Mouse (Mus musculus): ENCODE measurements around the gene Ltb4r2. TPM values are rescaled to one million over a fixed set of nuclear protein-coding genes. Genes with fewer than 3 reads are reported as not detected.
"Not testable (repeated sequence)": the region's sequence is repeated elsewhere in the genome, so short reads cannot be mapped to it uniquely, and the experiment has no call there.

The Ltb4r2 gene
- total RNA-seq, 2 experiments from 2014 or later = 0.79 to 1.0 TPM

DNA sequence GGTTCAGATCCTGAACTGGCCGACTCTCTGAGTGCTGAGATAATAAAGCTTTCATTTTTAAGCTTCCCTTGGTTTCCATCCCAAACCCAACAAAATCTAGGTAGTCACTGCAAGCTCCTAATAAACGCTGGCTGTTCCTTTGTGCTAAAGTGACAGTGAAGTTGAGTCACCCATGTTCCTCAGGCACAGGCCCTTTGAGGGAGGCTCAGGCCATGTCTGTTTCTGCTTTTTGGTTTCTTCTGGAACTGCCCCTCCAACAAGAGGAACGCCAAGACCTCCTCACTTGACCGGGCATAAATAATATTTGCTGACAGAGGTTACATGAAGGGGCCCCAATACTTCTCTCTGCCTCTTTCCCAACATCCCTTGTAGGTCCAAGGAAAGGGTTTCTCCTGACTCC, 25.5 kb upstream of the Ltb4r2 start:
- no peak for DNase-seq
- intact Hi-C loops (cut with DNase I) = no loop called here

- intact Hi-C loops (cut with DNase I) = no loop called here
Observed at GRCm38 (mm10) chr14:55737086-55737687, 24.0 kb upstream of the Ltb4r2 start.

GRCm38 (mm10) chr14:55743711-55744110, 17.5 kb upstream of the Ltb4r2 start:
- intact Hi-C loops (cut with DNase I) = loop anchor here (2.0 kb wide), 1 partner anchor 59 kb away; no protein-coding TSS in a partner anchor
- DNase-seq = peak; percentile 82

More at GRCm38 (mm10) chr14:55737086-55737687, 24.0 kb upstream of the Ltb4r2 start:
- no peak for DNase-seq

DNA sequence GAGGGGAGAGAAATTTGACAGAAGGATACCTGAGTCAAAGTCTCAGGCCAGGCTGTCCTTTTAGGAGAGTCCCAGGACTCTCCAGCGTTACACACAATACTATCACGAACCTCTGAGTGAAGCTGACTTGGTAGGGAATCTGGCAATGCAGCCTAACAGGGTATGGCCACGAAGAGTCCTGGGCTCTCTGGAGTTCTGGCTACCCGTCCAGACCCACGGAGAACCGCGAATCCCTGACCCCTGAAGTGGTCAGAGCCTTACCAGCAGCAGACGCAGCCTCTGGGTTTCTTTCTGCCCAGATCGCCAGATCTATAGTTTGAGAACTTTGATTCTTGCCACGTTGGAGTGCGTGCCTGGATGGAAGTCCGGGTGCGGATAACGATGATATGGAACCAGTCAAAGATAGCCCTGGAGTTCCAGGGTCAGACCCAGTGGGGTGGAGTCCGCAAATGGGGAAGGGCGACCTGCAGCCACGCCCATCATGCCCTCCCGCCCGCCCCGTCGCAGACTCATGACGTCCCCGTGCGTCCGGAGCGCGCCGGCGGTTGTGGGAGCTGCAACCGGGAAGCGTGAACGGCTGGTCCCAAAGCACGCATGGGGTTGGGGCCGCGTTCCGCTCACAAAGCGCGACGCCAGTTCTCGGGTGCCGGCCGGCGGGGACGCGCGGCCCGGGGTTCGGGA, 15.9 kb upstream of the Ltb4r2 start, which contains the start of the genes Dhrs1 and Nop9:
Dhrs1 (minus strand) TSS at position 511 of the 681 bp plus-strand sequence.
Nop9 (plus strand) TSS at position 514 of the 681 bp plus-strand sequence.
- intact Hi-C loops (cut with DNase I) = loop anchor here (2.0 kb wide), 1 partner anchor 61 kb away; no protein-coding TSS in a partner anchor
- DNase-seq = peak; percentile 90

- intact Hi-C loops (cut with DNase I) = loop anchor here (2.0 kb wide), 1 partner anchor 61 kb away; no protein-coding TSS in a partner anchor
- DNase-seq = no peak
Observed at GRCm38 (mm10) chr14:55745861-55746237, 15.4 kb upstream of the Ltb4r2 start.

DNA sequence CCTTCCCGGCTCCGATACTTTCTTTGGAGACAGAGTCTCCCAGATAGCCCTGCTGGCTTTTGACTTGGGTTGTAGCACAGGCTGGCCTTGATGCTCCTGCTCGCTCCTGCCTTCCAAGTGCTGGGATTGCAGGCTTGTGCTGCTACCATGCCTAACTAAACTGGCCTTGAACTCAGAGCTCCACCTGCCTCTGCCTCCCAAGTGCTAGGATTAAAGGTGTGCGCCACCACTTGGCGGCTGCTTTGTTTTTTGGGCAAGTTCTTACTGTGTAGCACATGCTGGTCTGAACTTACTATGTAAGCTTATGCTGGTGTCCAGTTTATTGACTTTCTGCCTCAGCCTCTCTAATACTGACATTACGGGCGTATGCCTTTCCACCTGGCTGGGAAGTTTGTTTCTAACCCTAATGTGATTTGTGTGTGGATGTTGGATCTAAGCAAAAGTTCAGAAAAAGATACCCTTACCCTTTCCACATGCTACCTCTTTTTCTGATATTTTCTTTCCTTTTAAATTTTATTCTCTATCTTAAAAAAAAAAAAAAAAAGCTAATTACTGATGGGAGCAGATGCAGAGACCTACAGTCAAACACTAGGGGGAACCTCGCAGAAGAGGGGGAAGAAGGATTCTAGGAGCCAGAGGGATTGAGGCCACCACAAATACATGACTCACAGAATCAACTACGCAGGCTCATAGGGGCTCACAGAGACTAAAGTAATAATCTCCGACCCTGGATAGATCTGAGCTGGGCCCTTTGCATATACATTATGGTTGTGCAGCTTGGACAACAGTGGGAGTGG, 14.0 kb upstream of the Ltb4r2 start:
- intact Hi-C loops (cut with DNase I) = no loop called here
- DNase-seq = no peak

- intact Hi-C loops (cut with DNase I) = no loop called here
- no peak for DNase-seq
Observed at GRCm38 (mm10) chr14:55757566-55757965, 3.7 kb upstream of the Ltb4r2 start.

- intact Hi-C loops (cut with DNase I) = no loop called here
- DNase-seq = peak; percentile 38
Observed at GRCm38 (mm10) chr14:55758363-55758784, 2.9 kb upstream of the Ltb4r2 start, which contains the start of gene Cideb. Cideb (minus strand) TSS chr14:55758458.

DNA sequence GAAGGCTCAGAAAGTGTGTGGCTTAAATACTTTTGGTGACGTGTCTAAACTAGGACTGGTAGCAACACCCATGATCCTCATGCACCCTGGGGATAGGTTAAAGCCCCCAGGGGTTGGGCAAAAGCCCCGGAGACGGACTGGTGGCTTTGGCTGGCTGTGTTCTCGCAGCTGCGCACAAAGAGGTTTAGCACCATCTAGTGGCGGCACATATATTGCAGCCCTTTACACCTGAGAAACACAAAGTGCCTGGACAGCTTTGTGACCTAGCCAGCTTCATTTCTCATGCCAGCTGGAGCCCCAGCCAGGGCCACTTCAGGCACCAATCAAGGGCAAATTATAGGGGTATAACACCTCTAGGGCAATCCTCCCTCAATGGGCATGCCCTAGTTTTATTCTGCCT, 1.1 kb upstream of the Ltb4r2 start:
- intact Hi-C loops (cut with DNase I) = not testable (repeated sequence)

DNA sequence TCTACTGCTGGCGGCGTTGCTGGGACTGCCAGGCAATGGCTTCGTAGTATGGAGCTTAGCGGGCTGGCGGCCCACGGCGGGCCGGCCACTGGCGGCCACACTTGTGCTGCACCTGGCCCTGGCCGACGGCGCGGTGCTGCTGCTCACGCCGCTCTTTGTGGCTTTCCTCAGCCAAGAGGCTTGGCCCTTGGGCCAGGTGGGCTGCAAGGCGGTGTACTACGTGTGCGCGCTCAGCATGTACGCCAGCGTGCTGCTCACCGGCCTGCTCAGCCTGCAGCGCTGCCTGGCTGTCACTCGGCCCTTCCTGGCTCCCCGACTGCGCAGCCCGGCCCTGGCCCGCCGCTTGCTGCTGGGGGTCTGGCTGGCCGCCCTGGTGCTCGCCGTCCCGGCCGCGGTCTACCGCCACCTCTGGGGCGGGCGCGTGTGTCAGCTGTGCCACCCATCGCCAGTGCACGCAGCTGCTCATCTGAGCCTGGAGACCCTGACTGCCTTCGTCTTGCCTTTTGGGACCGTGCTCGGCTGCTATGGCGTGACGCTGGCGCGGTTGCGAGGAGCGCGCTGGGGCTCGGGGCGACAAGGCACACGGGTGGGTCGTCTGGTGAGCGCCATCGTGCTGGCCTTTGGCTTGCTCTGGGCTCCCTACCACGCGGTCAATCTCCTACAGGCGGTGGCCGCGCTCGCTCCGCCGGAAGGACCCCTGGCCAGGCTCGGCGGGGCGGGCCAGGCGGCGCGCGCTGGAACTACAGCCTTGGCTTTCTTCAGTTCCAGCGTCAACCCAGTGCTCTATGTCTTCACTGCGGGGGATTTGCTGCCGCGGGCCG, 983 bp downstream of the Ltb4r2 start:
- peak; percentile 56 for DNase-seq
- intact Hi-C loops (cut with DNase I) = no loop called here

More for the DNA sequence above, 1.1 kb upstream of the Ltb4r2 start:
- peak; percentile 86 for DNase-seq

DNA sequence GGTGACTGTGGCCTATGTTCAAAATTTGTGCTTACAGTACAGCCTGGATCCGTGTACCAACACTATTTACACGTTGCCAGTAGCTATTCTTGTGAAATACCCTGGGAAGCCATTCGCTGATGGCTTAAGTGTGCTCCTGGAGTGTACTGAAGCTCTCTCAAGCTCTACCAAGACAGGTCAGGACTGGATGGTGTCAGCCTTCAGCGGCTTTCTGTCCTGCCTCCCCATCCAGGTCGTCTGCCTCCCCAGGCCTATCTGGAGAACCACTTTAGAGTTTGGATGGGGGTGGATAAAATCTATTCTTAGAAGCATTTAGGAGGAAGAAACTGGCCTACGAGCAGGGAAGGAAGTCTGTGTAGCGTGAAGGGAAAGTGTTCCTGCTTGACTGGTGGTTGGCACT, 1.9 kb downstream of the Ltb4r2 start:
- intact Hi-C loops (cut with DNase I) = no loop called here
- no peak for DNase-seq

DNA sequence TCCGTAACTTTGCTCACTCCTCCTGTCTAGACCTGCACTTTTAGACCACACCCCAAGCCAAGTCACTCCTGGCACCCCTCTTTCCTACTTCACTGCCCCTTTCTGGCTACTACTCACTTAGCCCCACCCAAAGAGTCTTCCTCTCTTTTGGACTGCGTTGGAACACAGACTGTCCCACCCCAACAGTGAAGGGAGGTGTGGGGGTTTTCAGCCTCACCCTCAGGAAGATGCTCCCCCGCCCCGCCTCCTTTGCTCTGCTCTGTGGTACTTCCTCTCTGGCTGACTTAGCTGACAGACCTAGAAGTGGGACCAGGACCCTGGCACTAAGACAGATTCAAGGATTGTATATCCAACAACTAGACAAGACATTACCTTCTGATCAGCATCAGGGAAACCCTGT, 4.5 kb downstream of the Ltb4r2 start, which contains the start of gene Ltb4r1:
Ltb4r1 (plus strand) TSS at position 267 of the 400 bp plus-strand sequence.
- intact Hi-C loops (cut with DNase I) = no loop called here
- DNase-seq = no peak

DNA sequence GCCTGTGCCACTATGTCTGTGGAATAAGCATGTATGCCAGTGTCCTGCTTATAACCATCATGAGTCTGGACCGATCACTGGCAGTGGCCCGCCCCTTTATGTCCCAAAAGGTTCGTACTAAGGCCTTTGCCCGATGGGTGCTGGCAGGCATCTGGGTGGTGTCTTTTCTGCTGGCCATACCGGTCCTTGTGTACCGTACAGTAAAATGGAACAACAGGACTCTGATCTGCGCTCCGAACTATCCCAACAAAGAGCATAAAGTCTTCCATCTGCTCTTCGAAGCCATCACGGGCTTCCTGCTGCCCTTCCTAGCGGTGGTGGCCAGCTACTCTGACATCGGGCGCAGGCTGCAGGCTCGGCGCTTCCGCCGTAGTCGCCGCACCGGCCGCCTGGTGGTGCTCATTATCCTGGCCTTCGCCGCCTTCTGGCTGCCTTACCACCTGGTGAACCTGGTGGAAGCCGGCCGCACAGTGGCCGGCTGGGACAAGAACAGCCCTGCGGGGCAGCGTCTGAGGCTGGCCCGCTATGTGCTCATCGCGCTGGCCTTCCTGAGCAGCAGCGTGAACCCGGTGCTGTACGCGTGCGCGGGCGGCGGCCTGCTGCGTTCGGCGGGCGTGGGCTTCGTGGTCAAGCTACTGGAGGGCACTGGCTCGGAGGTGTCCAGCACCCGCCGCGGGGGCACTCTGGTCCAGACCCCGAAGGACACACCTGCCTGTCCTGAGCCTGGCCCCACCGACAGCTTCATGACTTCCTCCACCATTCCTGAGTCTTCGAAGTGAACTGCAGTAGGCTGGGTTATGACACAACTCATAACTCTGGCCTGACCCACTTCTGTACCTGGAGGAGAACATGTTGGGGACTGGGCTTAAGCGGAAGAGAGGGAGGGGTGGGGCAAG, 6.5 kb downstream of the Ltb4r2 start:
- DNase-seq = peak; percentile 59
- intact Hi-C loops (cut with DNase I) = no loop called here

GRCm38 (mm10) chr14:55768555-55768954, 7.3 kb downstream of the Ltb4r2 start:
- DNase-seq = no peak
- intact Hi-C loops (cut with DNase I) = no loop called here

DNA sequence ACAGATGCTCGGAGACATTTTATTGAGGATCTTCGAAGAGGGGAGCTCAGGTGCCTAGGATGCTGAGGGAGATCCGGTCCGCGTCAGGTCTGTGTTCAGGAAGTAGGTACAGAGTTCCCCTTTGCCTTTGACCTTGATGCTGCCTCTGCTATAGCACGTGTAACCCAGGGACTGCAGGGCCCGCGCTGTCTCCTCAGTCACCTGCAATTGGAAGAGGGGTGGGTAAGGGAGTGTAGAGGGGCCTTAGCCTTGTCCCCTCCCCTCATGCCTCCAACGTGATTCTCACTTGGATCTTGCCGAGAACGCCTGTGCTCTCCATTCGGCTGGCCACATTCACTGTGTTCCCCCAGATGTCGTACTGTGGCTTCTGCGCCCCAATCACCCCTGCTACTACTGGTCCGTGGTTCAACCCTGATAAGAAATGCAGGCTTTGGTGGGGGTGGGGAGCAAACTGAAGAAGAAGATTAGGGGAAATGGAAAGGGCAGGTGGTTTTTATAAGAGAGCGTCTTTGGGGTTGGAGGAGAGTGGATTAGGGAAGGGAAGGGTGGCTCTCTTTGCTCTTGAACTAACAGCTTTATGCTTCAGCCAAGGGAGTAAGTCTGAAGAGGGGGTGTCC, 8.0 kb downstream of the Ltb4r2 start:
- DNase-seq = no peak
- intact Hi-C loops (cut with DNase I) = no loop called here

DNA sequence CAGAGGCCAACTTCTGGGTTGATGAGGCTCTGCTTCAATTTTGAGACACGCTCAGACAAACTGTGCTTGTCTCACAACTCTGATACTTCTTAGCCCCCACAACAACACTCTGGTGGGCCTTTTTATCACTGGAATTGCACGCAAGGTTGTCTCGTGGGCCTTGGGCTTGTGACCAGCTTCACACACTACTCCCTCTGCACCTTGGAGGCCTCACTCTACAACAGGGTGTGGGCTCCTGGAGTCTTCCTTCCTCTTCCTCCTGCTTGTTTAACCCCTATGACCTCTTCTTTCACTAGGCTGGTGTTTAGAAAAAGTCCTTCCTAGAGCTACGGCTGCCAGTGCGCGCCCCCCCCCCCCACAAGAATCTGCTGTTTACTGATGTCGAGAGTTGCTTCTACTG, 15.5 kb downstream of the Ltb4r2 start:
- DNase-seq = no peak
- intact Hi-C loops (cut with DNase I) = no loop called here

DNA sequence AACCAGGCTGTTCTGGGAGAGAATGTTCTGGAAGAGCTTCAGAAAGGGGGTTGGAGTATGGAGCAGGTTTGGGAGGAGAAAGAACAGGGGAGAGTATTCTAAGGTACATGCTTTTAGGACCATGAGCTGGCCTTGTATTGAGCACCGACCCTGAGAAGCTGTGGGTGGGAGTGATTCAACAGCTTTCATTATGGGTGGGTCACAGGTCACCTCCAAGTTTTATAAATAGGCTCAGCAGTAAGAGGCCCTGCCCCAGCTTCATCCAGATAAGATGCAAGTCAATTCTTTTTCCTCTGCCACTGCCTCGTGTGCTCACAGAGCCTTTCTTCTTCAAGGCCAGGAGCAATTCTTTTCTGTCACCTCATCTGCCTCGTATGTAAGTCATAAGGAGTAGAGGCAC, 15.9 kb downstream of the Ltb4r2 start:
- intact Hi-C loops (cut with DNase I) = no loop called here
- no peak for DNase-seq

DNA sequence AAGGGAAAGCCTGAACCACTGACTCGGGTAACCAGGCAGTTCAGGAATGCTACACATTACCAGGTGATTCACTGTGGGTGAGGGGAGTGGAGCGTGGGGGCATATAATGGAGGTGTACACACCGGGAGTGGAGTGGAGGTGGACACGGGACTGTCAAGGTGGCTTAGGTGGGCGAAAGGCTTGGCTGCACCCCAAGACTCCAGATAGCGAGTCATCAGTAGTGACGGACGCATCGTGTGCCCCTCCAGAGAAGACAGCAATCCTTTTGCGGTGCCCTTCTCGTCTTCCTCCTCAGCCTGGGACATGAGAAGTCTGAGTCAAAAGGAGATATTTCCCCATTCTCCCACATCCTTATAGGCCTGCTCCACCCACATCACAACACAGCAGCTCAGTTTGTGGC, 16.6 kb downstream of the Ltb4r2 start:
- intact Hi-C loops (cut with DNase I) = no loop called here
- DNase-seq = no peak

DNA sequence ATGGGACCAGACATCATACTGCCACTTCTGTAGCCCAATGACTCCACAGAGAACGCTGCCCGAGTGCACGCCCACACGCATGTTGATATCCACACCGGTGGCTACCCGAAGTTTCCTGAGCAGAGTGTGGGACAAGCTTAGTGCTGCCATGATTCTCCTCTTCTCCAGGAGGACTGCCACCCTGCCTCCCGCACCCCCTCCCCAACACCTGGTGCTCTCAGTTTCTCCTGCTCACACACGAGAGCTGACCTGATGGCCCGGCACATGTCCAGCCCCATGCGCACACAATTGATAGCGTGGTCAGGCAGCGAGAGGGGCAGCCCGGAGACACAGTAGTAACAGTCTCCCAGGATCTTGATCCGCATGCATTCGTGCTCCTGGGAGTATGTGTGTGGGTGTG, 17.5 kb downstream of the Ltb4r2 start:
- intact Hi-C loops (cut with DNase I) = no loop called here
- DNase-seq = no peak

Measured in left cerebral cortex, postnatal 4 days (tissue).